Mouse (Mus musculus): Measurements from ENCODE around the gene Ppp4r4.
"Not testable (repeated sequence)": the region's sequence is repeated elsewhere in the genome, so short reads cannot be mapped to it uniquely, and the experiment has no call there.

The Ppp4r4 gene

DNA sequence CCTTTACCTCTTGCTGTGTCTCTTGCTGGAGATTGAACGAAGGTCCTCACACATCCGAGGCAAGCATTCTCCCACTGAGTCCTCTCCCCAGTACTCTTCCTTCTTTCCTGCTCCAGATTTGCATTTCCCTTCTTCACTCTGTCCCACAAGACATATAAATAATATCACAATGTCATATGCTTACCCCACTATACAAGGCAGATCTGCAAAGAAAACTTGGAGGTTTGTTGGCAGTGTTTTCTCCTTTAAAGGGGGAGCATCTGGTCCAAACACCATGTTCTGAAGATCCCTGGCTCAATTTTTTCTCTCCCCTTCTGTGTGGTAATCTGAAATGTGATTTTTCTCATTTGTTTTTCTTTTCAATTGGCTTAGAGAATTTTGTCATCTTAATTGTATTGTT lies 102.3 kb downstream of the Ppp4r4 start:
- DNase-seq (ENCODE audit: low read depth, low spot score) = no peak

DNA sequence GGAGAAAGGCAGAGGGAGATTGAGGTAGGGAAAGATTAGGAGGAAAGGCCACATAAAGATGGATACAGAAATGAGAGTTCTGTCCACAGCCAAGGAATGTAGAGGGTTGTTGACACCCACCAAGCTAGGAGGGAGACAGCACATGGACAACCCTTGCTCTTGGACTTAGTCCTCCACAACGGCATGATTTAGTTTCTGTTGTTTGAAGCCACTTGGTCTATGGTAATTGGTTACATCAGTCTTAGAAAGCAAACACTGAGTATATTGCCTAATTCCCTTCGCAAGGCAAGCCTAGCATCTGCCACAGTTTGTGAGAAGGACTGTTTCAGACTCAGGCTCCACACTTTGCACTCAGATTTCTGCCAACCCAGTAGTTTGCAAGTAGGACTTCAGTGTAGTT lies 103.8 kb downstream of the Ppp4r4 start:
- DNase-seq (ENCODE audit: low read depth, low spot score) = no peak

DNA sequence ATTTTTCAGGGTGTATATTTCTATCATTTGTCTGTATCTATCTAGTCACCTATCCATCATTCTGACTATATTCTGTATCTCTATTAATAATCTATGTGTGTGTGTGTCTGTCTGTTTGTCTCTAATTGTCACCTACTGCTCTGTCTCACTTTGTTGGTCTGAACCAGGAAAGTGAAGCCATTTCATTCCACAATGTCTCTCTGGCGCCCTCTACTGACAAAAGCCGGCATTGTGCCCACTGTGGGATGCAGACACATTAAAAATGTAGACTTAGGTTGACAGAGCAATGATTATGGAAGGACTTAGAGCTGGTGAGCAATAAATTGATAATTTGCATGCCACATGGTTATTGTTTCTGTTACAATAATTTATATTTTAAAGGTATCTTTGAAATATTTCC lies 111.3 kb downstream of the Ppp4r4 start:
- DNase-seq (ENCODE audit: low read depth, low spot score) = peak; percentile 67

DNA sequence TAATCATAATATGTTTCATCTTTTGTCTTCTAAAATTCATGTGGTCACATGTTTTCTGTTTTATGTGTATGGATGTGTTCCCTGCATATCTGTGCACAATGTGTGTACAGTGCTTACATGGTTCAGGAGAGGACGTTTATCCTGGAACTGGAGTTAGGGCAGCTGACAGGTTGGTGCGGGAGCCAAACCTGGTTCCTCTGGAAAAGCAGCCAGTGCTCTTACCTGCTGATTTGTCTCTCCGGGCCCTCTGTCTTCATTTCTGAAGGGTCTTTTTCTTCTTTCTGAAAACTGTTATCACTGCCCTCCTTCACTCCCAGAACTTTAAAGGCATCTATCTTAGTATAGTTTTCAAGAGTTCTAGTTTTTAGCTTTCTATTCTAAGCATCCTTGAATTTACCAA lies 111.7 kb downstream of the Ppp4r4 start:
- DNase-seq (ENCODE audit: low read depth, low spot score) = no peak

DNA sequence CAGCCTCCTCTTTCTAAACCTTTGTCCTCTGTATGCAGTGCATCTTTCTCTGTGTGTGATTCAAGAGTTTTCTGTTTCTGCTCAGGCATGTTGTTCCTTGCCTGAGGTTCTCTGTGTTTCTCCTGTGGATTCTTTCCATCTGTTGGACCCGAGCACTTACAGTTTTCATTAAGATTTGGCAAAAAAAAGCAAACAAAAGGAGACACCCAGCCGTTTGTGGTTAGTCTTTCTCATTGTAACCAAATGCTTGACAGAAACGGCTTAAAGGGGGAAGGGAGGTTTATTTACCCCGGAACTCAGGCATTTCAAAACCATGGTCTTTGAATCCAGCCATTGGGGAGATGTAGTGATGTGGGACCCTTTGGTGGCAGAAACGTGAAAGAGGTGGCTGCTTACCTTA lies 112.5 kb downstream of the Ppp4r4 start:
- no peak for DNase-seq (ENCODE audit: low read depth, low spot score)

DNA sequence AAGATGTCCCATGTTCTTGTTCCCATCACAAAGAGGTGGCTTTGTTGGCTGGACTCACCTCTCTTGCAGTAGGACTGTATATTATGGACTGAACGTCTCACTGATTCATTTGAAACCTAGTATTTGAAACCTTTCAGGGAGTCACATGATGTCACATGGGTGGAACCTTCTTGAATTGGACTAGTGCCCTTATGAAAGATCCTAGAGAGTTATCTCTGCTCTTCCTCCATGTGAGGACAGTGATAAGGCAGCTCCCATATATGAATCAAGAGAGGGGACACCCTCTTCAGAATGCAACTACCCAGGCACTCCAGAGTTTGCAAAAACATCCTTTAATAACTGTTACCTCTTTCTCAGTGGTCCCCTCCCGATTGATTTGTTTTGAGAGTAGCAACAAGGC lies 114.2 kb downstream of the Ppp4r4 start:
- DNase-seq (ENCODE audit: low read depth, low spot score) = no peak

DNA sequence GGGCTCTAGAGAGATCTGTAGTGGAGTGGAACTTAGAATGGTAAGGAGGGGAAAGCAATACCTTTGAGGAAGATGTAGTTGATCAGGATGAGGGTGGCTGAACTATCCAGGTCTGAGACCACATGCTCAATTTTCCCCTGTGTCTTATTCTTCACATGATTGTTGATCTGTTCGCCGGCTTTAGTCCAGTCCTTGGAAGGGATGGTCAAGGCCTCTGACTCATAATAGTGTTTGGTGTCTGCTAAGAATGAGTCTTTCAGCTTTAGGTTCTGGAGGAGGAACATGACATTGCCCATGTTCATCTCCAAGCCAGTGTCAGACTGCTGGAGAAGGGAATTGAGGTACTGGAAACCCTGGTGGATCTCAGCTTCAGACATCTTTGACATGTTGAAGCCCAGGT lies 121.8 kb downstream of the Ppp4r4 start:
- no peak for DNase-seq (ENCODE audit: low read depth, low spot score)

DNA sequence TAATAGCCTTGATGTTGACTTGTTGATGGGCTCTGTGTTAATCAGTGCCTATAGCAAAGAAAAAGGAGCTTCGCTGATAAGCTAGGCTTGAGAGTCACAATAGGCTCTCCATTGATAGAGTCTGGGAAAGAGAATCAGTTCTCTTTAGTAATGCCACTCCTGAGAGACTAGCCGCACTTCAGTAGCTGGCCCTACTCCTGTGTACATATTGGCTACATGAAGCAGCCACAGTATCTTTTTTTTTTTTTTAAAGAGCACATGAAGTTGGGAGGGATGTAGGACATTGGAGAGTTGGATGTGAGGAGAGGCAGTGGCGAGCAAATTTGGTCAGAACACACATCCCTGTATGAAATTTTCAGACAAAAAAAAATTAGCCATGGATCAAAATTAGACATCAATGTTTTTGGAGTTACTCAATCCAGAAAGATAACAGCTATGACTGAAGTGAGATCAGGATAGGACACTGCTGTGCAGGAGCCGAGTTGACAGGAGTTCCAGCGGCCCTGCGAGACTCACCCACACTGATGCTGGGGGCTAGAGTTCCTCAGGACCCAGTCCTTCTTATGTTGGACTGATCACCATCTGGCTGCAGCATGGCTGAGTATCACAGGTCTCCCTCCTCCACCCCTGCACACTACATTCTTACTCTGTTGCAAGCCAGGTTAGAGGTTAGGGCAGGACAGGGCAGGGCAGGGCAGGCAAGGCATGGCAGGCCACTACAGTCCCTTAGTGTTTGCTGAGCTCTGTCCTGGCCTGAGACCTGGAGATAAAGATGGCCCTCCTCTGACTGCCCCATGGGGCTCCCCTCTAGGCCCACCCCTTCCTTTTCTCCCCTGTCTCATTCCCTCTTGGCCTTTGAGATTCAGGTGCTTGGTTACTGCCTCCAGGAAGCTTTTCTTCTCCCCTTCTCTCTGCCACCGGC lies 123.3 kb downstream of the Ppp4r4 start:
- DNase-seq (ENCODE audit: low read depth, low spot score) = no peak

DNA sequence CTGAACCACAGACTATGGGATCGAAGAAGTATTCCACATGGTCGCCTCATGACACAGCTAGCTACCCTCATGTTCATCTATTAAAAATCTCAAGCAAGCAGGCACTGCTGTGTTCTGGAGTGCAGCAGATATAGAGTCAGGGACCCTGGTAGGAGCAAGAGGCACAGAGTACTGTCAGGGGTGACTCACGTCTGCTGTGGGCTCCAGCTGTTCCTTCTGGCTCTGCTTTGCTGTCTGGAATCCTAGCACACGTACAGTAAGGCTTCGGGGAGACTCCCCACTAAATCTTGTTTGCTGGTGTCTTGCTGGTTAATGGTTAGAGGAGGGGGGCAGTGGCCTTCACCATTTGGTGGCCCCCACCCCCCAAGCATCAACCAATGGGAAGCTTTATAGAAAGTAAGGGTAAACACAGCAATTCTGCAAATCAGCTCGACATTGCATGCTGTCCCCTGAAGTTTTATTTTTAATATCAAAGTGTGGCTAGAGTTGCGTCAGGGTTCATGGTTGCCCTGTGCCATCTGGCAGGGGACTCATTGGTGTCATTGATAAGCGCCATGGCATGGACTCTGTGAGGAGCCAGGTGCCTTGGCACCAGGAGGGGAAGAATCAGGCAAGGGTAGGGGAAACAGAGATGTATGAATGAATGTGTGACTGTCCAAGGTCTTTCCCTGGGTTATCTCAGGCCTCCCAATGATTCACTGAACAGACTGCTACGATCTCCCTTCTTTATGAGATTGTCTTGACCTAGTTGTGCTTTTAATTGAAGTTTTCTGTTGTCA lies 125.0 kb downstream of the Ppp4r4 start, which contains the start of gene Serpina6:
Gene Serpina6, minus strand, starts transcription at position 365 of the 779 bp plus-strand sequence.
- no peak for DNase-seq (ENCODE audit: low read depth, low spot score)

DNA sequence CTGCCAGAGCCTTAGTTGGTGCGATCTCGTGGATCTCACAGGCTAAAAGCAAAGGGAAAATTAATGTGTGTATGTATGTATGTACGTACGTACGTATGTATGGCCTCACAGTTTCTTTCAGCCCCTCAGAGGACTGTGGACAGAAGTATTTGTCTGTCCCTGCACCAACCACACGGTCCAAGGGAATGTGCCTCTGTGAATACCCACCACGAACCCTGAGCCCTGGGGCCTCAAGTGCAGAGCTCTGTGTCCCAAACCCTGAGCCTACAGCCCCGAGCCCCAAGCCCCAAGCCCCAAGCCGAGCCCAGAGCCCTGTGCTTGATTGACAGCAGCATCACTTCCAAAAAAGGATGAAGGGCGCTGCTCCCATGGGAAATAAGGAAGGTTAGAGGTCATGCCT lies 125.9 kb downstream of the Ppp4r4 start:
- DNase-seq (ENCODE audit: low read depth, low spot score) = no peak

DNA sequence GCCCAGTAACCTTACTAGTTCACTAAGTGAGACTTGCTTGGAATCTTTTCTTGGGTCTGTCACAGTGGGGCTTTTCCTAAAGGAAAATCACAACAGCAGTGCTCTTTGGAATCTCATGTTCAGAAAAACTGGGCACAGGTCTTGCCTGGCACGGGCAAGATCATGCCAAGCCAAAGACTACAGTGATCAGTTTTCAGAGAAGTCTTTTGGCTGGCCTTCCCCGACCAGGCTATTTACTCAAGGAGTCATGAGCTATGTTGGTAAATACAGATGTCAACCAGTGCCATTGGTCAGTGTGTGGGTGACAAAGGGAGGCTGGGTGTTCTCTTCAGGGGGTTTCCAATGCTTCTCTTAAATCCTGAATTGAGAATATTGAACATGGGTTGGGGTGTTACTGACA lies 127.1 kb downstream of the Ppp4r4 start:
- no peak for DNase-seq (ENCODE audit: low read depth, low spot score)

DNA sequence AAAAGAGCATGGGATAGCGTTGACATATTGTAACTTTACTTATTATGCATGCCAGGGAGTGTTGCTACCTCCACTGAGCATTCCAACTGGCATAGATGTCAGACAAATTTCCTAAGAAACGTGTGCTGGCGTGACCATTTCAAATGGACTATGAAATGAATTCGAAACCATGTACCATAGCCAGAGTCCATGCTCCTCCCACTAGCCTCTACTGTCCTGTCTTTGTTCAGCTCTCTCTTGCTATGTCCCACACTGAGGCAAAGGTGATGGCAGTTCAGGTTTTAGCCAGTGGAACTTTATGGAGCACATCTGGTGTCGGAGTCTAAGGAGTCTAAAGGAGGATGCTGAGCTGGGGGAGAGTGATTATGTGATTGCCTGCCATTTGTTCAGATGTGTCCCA lies 128.0 kb downstream of the Ppp4r4 start:
- DNase-seq (ENCODE audit: low read depth, low spot score) = no peak

DNA sequence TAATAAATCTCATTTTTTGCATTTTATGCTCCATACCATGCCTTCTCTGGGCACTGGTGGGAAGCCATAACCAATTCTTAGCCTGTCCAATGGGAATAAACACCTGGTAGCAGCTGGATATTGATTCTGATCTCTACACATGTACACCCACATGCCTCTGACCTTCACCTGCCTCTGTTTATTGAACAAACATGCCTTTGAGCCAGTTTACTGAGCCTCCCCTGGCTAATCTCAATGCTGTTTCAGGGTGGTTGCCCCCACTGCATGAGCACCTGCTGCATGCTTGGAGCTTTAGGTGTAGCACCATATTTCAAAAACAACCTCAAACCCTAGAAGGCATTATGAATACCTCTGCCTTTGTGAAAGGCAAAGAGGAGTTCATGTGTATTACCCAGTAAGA lies 130.0 kb downstream of the Ppp4r4 start:
- DNase-seq (ENCODE audit: low read depth, low spot score) = not testable (repeated sequence)
